Mouse (Mus musculus) limb, embryonic 10.5 days (tissue): ENCODE measurements around the gene Myof. TPM values are rescaled to one million over a fixed set of nuclear protein-coding genes. Genes with fewer than 3 reads are reported as not detected.

Experiments used
- DNase-seq: peaks from one replicate; pipeline ENCODE4 v3.0.0-alpha.2; 2017; ENCODE audit warnings: low spot score
- H3K27ac ChIP-seq: fragments of 300-500 bp; sonication (generic); 2 replicates; pipeline ENCODE4 v1.5.1; 2016; ENCODE audit warnings: mild to moderate bottlenecking
- H3K27me3 ChIP-seq: fragments of 300-500 bp; sonication (generic); 2 replicates; pipeline ENCODE4 v1.6.1; 2016; ENCODE audit warnings: low read depth, mild to moderate bottlenecking; ENCODE audit not compliant: poor library complexity, severe bottlenecking
- H3K36me3 ChIP-seq: fragments of 300-500 bp; sonication (generic); 2 replicates; pipeline ENCODE4 v1.6.1; 2016; ENCODE audit warnings: mild to moderate bottlenecking, moderate library complexity
- H3K4me1 ChIP-seq: fragments of 300-500 bp; sonication (generic); 2 replicates; pipeline ENCODE4 v1.6.1; 2016
- H3K4me3 ChIP-seq: fragments of 300-500 bp; sonication (generic); 2 replicates; pipeline ENCODE4 v1.5.1; 2016; ENCODE audit warnings: mild to moderate bottlenecking, moderate library complexity
- H3K9me3 ChIP-seq: fragments of 300-500 bp; sonication (generic); replicated peaks from 2 replicates; pipeline ENCODE4 v1.6.1; 2016; ENCODE audit warnings: mild to moderate bottlenecking
- WGBS: fragments of 180-500 bp; shearing (Covaris S2); methylation state at CpG from one replicate; pipeline ENCODE4 v1.1.7; 2016; 5-methylcytosine and 5-hydroxymethylcytosine counted together
- polyA plus RNA-seq: library from polyadenylated mRNA; unstranded; fragments of >200 nt; fragmentation: Nextera tagmentation; extraction: Ambion mirVana; gene quantifications from 2 replicates; pipeline ENCODE4 v1.2.1, GENCODE M21; 2016

Myof gene
- polyA plus RNA-seq, 1 experiment from 2014 or later = 1.8 TPM

- H3K36me3 ChIP-seq = no peaks in the 10 kb centered on the region
- H3K9me3 ChIP-seq = no peaks in the 10 kb centered on the region
- no peak for DNase-seq
- H3K27me3 ChIP-seq = no peaks in the 10 kb centered on the region
- H3K4me3 ChIP-seq = no peak overlapping the region
- H3K4me1 ChIP-seq = no peaks in the 10 kb centered on the region
- no peak overlapping the region for H3K27ac ChIP-seq
- whole genome bisulfite sequencing = 81% methylated on average over 8 of the region's 8 CpGs
Measured at GRCm38 (mm10) chr19:37954236-37954635, 89.1 kb downstream of the Myof start.

DNA sequence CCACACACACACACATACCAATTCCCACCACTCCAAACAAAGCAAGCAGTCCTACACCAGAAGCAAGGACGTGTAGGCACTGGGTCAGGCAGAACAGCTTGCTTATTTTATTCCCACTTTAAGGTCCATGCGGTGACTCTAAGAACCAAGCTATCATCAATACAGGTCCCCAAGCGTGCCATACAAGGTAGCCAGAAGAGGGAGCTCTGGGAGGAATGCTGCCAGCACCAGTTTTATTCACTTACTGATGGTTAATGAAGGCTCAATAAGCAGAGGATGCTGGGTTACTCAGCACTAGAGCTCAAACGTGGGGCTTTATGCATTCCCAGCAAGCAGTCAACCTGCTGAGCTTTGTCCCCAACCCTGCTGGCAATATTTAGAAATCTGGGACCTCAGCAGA, 96.7 kb downstream of the Myof start:
- Histone ChIP-seq H3K36me3 (no peaks in the 10 kb centered on the region), H3K4me1 (peaks cover 16% of the 10 kb centered on the region), H3K27ac (0 out of 2 replicates have a peak overlapping the region, but pooled peaks have one; percentile 14), H3K9me3 (no peaks in the 10 kb centered on the region), H3K27me3 (no peaks in the 10 kb centered on the region), H3K4me3 (no peak overlapping the region)
- WGBS = 32% methylated on average over 4 of the region's 4 CpGs
- DNase-seq = no peak

- Histone ChIP-seq H3K27ac (0 out of 2 replicates have a peak overlapping the region, but pooled peaks have one; percentile 14), H3K4me1 (peaks cover 16% of the 10 kb centered on the region), H3K27me3 (no peaks in the 10 kb centered on the region), H3K9me3 (no peaks in the 10 kb centered on the region), H3K4me3 (no peak overlapping the region), H3K36me3 (no peaks in the 10 kb centered on the region)
- WGBS = 76% methylated on average over 8 of the region's 8 CpGs
- DNase-seq = no peak
Measured at GRCm38 (mm10) chr19:37946053-37946452, 97.3 kb downstream of the Myof start.

- Histone ChIP-seq H3K27me3 (no peaks in the 10 kb centered on the region), H3K4me1 (peaks cover 5% of the 10 kb centered on the region; the same call in 1 of the 2 replicates), H3K27ac (no peak overlapping the region), H3K4me3 (no peak overlapping the region), H3K9me3 (no peaks in the 10 kb centered on the region), H3K36me3 (no peaks in the 10 kb centered on the region)
- 91% methylated on average over 10 of the region's 10 CpGs for WGBS
- no peak for DNase-seq
Measured at GRCm38 (mm10) chr19:37939203-37939602, 104.2 kb downstream of the Myof start.

DNA sequence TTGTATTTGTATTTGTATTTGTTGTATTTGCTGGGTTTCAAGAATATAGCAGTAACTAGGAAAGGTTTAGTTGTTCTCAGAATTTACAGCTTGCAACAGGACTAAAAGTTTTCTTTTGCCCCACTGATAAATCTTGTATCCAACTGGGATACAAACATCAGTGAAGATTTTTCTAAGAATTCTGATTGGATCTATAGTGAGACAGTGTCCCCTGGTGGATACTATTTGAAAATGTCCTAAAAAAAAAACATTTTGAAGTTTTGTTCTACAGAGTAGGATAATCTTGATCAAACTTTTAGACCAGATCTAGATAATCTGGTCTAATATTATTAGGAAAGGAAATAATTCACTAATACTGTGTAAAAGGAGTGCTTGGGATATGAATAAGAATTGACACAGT, 106.3 kb downstream of the Myof start:
- DNase-seq = no peak
- no peak overlapping the region for H3K27ac ChIP-seq
- H3K36me3 ChIP-seq = no peaks in the 10 kb centered on the region
- no peaks in the 10 kb centered on the region for H3K27me3 ChIP-seq
- H3K4me3 ChIP-seq = no peak overlapping the region
- H3K9me3 ChIP-seq = no peaks in the 10 kb centered on the region
- peaks cover 5% of the 10 kb centered on the region; the same call in 1 of the 2 replicates for H3K4me1 ChIP-seq

GRCm38 (mm10) chr19:37934640-37935039, 108.7 kb downstream of the Myof start:
- H3K9me3 ChIP-seq = no peaks in the 10 kb centered on the region

DNA sequence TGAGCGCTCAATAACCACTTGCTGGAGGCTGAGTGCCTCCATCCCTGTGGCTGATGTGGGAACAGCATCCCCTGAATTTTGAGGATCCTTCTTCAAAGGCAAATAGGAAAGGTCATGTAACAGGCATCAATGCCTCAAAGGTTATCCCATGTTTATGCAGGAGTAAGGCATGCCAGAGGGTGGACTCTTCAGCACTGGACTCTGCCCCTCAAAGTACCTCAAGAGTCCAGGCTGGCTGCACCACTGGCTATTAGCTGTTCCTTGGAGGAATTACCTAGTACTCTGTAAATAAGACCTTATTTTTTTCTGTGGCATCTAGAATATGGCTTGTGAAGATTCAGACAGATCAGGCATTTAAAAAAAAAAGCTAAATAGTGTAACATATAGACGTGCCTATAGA, 111.2 kb downstream of the Myof start:
- H3K4me3 ChIP-seq = no peak overlapping the region
- no peaks in the 10 kb centered on the region for H3K27me3 ChIP-seq
- H3K4me1 ChIP-seq = peaks cover 5% of the 10 kb centered on the region; the same call in 1 of the 2 replicates
- 91% methylated on average over 2 of the region's 2 CpGs for WGBS
- no peaks in the 10 kb centered on the region for H3K36me3 ChIP-seq
- no peak overlapping the region for H3K27ac ChIP-seq
- no peaks in the 10 kb centered on the region for H3K9me3 ChIP-seq
- DNase-seq = no peak

More at GRCm38 (mm10) chr19:37934640-37935039, 108.7 kb downstream of the Myof start:
- H3K27me3 ChIP-seq = no peaks in the 10 kb centered on the region
- H3K4me3 ChIP-seq = no peak overlapping the region
- H3K27ac ChIP-seq = no peak overlapping the region
- no peaks in the 10 kb centered on the region for H3K36me3 ChIP-seq
- 89% methylated on average over 6 of the region's 6 CpGs for WGBS
- DNase-seq = no peak
- peaks cover 5% of the 10 kb centered on the region; the same call in 1 of the 2 replicates for H3K4me1 ChIP-seq

DNA sequence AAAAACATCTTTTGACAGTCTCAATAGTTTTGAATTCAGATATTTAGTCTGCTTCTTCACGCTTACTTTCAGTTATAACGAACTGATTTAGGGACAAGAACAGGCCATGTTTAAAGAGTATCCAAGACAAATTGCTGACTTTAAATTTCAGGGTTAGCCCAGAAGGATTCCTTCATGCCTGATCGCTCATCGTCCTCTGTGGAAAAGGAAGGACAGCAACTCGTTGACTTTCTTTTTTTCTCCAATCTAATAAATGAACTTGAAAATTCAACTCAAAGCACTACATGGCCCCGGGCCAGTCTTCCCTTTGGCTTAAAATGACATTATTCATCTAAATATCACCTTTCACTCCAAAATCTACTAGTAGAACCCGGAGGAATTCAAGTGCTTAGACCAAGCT, 115.5 kb downstream of the Myof start:
- no peaks in the 10 kb centered on the region for H3K27me3 ChIP-seq
- H3K4me3 ChIP-seq = no peak overlapping the region
- no peak overlapping the region for H3K27ac ChIP-seq
- 92% methylated on average over 7 of the region's 7 CpGs for WGBS
- DNase-seq = no peak
- no peaks in the 10 kb centered on the region for H3K36me3 ChIP-seq
- H3K9me3 ChIP-seq = no peaks in the 10 kb centered on the region
- H3K4me1 ChIP-seq = no peaks in the 10 kb centered on the region

DNA sequence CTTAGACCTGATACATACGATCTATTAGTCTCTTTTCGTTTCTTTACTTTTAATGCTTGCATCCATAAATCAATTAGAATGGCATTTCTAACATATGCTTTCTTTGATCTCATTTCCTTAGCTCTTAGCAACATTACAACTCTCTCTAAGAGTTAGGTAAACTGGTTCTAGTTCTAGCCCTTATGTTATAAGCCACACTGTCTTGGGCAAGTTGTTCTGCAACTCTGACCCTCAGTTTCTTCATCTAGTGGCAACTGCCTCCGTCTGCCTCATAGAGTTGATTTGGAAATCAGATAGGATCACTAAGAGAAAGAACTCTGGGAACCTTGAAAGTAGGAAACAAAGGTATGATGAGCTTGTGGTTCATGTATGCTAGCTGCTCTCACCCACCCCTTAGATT, 118.1 kb downstream of the Myof start:
- no peak for DNase-seq
- no peaks in the 10 kb centered on the region for H3K36me3 ChIP-seq
- WGBS = 76% methylated on average over 3 of the region's 3 CpGs
- H3K27ac ChIP-seq = no peak overlapping the region
- no peak overlapping the region for H3K4me3 ChIP-seq
- no peaks in the 10 kb centered on the region for H3K27me3 ChIP-seq
- H3K4me1 ChIP-seq = no peaks in the 10 kb centered on the region
- no peaks in the 10 kb centered on the region for H3K9me3 ChIP-seq

DNA sequence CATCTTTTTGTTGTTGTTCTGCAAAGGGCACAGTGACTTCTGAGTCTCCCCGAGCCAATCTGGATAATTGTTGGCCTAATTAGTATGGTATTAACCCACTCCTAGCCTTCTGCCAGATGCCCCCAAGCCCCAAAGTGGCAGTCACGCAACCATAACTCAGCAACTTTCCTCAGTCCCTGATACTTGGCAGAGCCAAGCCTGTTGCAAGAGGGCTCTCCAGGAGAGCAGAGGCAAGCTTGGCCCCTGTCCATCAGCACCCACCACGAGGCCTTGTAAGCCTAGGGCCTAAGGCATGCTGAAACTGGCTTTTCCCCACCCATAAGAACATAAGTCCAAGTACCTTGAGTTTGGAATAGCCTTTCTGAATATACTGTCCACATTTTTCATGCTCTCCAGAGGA, 119.1 kb downstream of the Myof start:
- Histone ChIP-seq H3K9me3 (no peaks in the 10 kb centered on the region), H3K4me3 (no peak overlapping the region), H3K4me1 (peaks cover 5% of the 10 kb centered on the region; the same call in 1 of the 2 replicates), H3K27me3 (no peaks in the 10 kb centered on the region), H3K27ac (no peak overlapping the region), H3K36me3 (no peaks in the 10 kb centered on the region)
- no peak for DNase-seq
- WGBS = 53% methylated on average over 3 of the region's 3 CpGs

DNA sequence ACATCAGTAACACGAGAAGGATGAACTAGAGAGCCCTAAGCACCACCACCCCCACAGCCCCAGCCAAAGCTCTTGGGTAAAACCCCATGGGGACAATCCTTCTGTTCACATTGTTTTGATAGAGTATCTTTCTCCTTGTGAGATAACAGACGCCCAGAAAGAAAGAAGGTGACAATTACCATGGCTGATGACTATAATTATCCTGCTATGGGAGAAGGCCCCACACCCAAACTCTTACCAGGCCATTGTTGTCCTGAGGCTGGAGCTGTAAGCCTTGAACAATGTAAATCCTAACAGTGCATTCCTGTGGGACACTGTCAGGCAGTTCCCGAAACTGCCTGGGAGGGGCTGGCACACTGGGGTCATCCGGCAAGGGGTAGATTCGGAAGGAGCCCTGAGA, 122.3 kb downstream of the Myof start:
- H3K36me3 ChIP-seq = no peaks in the 10 kb centered on the region
- 65% methylated on average over 5 of the region's 5 CpGs for WGBS
- no peaks in the 10 kb centered on the region for H3K9me3 ChIP-seq
- no peaks in the 10 kb centered on the region for H3K27me3 ChIP-seq
- no peak overlapping the region for H3K27ac ChIP-seq
- peaks cover 18% of the 10 kb centered on the region for H3K4me1 ChIP-seq
- no peak overlapping the region for H3K4me3 ChIP-seq
- no peak for DNase-seq

DNA sequence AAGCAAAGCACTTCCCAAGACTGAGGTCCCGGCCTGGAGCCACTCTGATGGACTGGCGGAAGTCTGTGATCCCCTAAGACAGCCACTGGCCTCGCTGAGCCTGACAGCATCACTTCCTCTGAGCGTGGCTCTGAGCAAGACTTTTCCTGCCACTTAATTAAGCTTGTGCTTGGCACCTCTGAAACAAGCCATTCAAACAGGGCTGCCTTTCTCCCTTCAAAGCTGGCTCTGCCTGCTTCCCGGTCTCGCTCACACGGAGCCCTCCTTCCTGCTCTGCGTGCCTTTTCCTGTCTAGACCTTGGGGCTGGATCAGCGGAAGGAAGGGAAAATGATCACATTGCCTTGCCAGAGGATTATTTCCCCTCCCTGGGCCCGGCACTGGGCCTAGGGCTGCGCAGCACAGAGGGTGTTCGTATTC, 124.9 kb downstream of the Myof start:
- no peaks in the 10 kb centered on the region for H3K27me3 ChIP-seq
- H3K4me3 ChIP-seq = no peak overlapping the region
- peak; percentile 44 for DNase-seq
- peaks cover 18% of the 10 kb centered on the region for H3K4me1 ChIP-seq
- no peaks in the 10 kb centered on the region for H3K9me3 ChIP-seq
- peak overlapping the region; percentile 82 for H3K27ac ChIP-seq
- no peaks in the 10 kb centered on the region for H3K36me3 ChIP-seq
- WGBS = 43% methylated on average over 12 of the region's 12 CpGs

DNA sequence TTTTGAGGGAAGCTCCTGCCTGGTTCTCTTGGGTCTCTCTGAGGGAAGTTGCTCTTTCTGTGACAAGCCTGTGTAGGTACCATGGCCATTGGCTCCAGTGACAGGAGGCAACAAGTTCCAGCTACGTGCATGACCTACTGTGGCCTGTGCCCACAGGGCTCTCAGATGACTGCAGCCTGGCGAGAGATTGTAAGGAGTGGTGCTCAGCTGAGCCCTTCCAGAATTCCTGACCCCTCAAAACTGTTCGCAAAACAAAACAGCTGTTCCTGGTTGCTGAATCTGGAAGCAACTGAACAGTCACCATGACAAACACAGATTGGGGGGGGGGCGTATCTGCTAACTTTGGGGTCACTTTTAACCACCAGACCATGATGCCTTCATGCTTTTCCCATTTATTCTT, 129.1 kb downstream of the Myof start:
- Histone ChIP-seq H3K4me3 (no peak overlapping the region), H3K36me3 (no peaks in the 10 kb centered on the region), H3K27ac (no peak overlapping the region), H3K27me3 (no peaks in the 10 kb centered on the region), H3K9me3 (no peaks in the 10 kb centered on the region), H3K4me1 (peaks cover 12% of the 10 kb centered on the region)
- no peak for DNase-seq
- 87% methylated on average over 4 of the region's 4 CpGs for WGBS

DNA sequence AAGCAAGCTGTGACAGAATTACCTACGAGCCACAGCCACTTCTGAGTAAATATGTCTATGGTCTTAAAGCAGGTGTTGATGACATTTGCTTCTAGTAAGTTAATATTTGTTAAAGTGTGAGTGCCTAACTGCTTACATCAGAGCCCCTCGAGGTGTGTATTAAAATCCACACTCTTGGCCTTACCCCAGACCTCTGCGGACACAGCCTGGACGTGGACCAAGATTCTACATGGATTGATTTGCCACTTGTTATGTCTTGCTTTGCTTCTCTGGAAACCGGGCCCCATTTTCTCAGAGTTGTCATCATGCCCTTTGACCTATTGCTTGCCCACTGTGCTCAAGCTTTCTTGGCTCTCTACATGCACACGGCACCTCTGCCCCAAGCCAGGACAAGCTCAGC, 130.9 kb downstream of the Myof start:
- Histone ChIP-seq H3K4me1 (peaks cover 13% of the 10 kb centered on the region), H3K9me3 (no peaks in the 10 kb centered on the region), H3K4me3 (no peak overlapping the region), H3K36me3 (no peaks in the 10 kb centered on the region), H3K27me3 (no peaks in the 10 kb centered on the region), H3K27ac (no peak overlapping the region)
- 93% methylated on average over 6 of the region's 6 CpGs for WGBS
- no peak for DNase-seq
